Mouse (Mus musculus): ENCODE measurements at regions not wholly inside any gene's neighbourhood (a gene's known extent, or its start where the extent isn't known, plus 50 kb on each side); places are given as distances from the start of the nearest gene placed in this dataset.

- TF ChIP-seq CTCF (IDR thresholded peaks at IDR 0.05; ENCODE audit: low read depth) = no peak
- no peak for TF ChIP-seq EP300 (IDR thresholded peaks at IDR 0.05; ENCODE audit: low read depth)
Measured at GRCm38 (mm10) chr15:16285166-16285565, 443.4 kb upstream of the Cdh9 start.

Measured in liver, postnatal 0 days (tissue).